Mouse (Mus musculus) myocyte (in vitro differentiated cells): ENCODE results near the gene Tctex1d4. TPM values are rescaled to one million over a fixed set of nuclear protein-coding genes. Genes with fewer than 3 reads are reported as not detected.

Experiments used
- H3K27me3 ChIP-seq: one replicate; pipeline ENCODE4 v1.6.1; 2011; ENCODE audit not compliant: control insufficient read depth, insufficient read depth, insufficient read length
- H3K36me3 ChIP-seq: one replicate; pipeline ENCODE4 v1.6.1; 2011; ENCODE audit not compliant: control insufficient read depth, insufficient read depth
- H3K4me2 ChIP-seq: one replicate; pipeline ENCODE4 v1.6.1; 2011; ENCODE audit warnings: low read depth, control low read depth
- H3K4me3 ChIP-seq: one replicate; pipeline ENCODE4 v1.5.1; 2011; ENCODE audit warnings: mild to moderate bottlenecking, control low read depth, moderate library complexity
- H3K79me2 ChIP-seq: one replicate; pipeline ENCODE4 v1.6.1; 2011; ENCODE audit not compliant: control insufficient read depth, insufficient read depth
- H3ac ChIP-seq: one replicate; pipeline ENCODE4 v1.6.1; 2011; ENCODE audit not compliant: control insufficient read depth, insufficient read length
- CEBPB ChIP-seq: IDR thresholded peaks from 2 replicates; pipeline ENCODE4 v1.6.1; 2011; ENCODE audit warnings: mild to moderate bottlenecking, moderate library complexity; ENCODE audit not compliant: poor library complexity, insufficient read depth, severe bottlenecking
- E2F4 ChIP-seq: IDR thresholded peaks from one replicate; pipeline ENCODE4 v1.6.1; 2011; ENCODE audit warnings: mild to moderate bottlenecking, control low read depth, moderate library complexity; ENCODE audit not compliant: insufficient read depth
- MAX ChIP-seq: IDR thresholded peaks from one replicate; pipeline ENCODE4 v1.6.1; 2011; ENCODE audit warnings: low read depth, mild to moderate bottlenecking, control low read depth
- MYOD1 ChIP-seq, 3 experiments: IDR thresholded peaks; one replicate each; pipeline ENCODE4 v1.6.1; 2011; ENCODE audit warnings: control low read depth in 2 of 3, low read depth in 2 of 3, mild to moderate bottlenecking in 2 of 3, moderate library complexity in 1 of 3; ENCODE audit not compliant: insufficient read length in 2 of 3, control insufficient read depth in 1 of 3
- MYOG ChIP-seq, 3 experiments: IDR thresholded peaks; one replicate each; pipeline ENCODE4 v1.6.1; 2011; ENCODE audit warnings: control low read depth in 2 of 3, low read depth in 2 of 3, mild to moderate bottlenecking in 2 of 3; ENCODE audit not compliant: insufficient read length in 2 of 3, control insufficient read depth in 1 of 3, insufficient read depth in 1 of 3
- POLR2A ChIP-seq: IDR thresholded peaks from one replicate; pipeline ENCODE4 v1.6.1; 2011; ENCODE audit warnings: low read depth, mild to moderate bottlenecking, control low read depth, moderate library complexity; ENCODE audit not compliant: insufficient read length
- POLR2AphosphoS2 ChIP-seq: IDR thresholded peaks from one replicate; pipeline ENCODE4 v1.6.1; 2011; ENCODE audit warnings: low read depth, control low read depth; ENCODE audit not compliant: insufficient read length
- REST ChIP-seq: IDR thresholded peaks from one replicate; pipeline ENCODE4 v1.6.1; 2011; ENCODE audit warnings: mild to moderate bottlenecking, control low read depth, moderate library complexity; ENCODE audit not compliant: insufficient read depth, insufficient read length
- SRF ChIP-seq: IDR thresholded peaks from one replicate; pipeline ENCODE4 v1.6.1; 2011; ENCODE audit warnings: low read depth; ENCODE audit not compliant: control insufficient read depth, insufficient read length
- TCF12 ChIP-seq: IDR thresholded peaks from one replicate; pipeline ENCODE4 v1.6.1; 2011; ENCODE audit warnings: mild to moderate bottlenecking, control low read depth; ENCODE audit not compliant: poor library complexity, insufficient read depth, severe bottlenecking
- TCF3 ChIP-seq: IDR thresholded peaks from one replicate; pipeline ENCODE4 v1.6.1; 2011; ENCODE audit warnings: low read depth, control low read depth; ENCODE audit not compliant: insufficient read length
- USF1 ChIP-seq: IDR thresholded peaks from one replicate; pipeline ENCODE4 v1.6.1; 2011; ENCODE audit warnings: low read depth, mild to moderate bottlenecking, control low read depth, moderate library complexity
- polyA plus RNA-seq: library from polyadenylated mRNA; unstranded; fragments of >200 nt; fragmentation: generic; extraction: Trizol; gene quantifications from one replicate; pipeline ENCODE4 v1.2.1, GENCODE M21; 2012; ENCODE audit warnings: missing spikeins

Gene Tctex1d4
- polyA plus RNA-seq: 0.18 TPM

- H3K4me3 ChIP-seq: peak within 1 kb of the TSS; percentile 20
- H3K4me2 ChIP-seq: peak within 1 kb of the TSS; percentile 92
- no peak within 1 kb of the TSS for H3ac ChIP-seq
Measured at GRCm38 (mm10) chr4:117126675-117127290, at the start of gene Tctex1d4. Tctex1d4 (plus strand) TSS chr4:117126794.

DNA sequence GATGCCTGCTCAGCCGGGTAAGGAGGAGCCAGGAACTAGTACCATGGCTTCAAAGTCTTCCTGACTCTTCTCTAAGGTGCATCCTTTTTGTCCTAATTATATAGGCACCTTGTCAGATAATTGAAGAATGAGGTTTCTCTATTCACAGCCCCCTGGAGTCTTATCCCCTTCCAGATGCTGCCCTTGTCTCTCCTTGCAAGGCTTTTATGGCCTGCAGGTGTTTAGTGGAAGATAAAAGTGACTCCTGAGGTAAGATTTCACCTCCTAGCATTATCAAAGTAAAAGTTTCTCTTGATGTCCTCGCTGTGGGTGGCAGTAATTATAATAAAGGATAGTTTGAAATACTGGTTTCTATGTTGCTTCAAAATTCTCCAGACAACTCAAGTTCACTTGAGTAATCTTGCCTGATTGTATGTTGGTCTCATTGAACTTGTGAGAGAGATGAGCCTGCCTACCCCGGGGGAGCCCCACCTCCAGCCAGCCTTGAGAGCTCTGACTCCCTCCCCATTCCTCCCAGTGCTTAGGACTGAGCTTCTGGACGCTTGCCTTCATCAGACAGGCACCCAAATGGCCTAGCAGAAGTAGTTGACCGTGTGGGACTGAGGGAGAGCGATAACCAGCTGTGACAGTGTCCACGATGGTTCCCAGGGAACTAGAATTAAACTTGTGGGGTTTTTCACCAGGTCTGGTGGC lies 38.5 kb upstream of the Tctex1d4 start:
- TF ChIP-seq TCF12: no peak
- no peak for TF ChIP-seq MAX
- TF ChIP-seq MYOD1 (IDR thresholded peaks at IDR 0.05; ENCODE audit: control insufficient read depth in 1 of 3, insufficient read length in 2 of 3, low read depth in 2 of 3): no peak
- TF ChIP-seq SRF: no peak
- no peak for TF ChIP-seq POLR2A
- no peak for TF ChIP-seq CEBPB
- no peak for TF ChIP-seq MYOG (IDR thresholded peaks at IDR 0.05; ENCODE audit: control insufficient read depth in 1 of 3, insufficient read depth in 1 of 3, insufficient read length in 2 of 3, low read depth in 2 of 3)
- no peak for TF ChIP-seq E2F4
- TF ChIP-seq TCF3: no peak
- no peak for TF ChIP-seq USF1
- TF ChIP-seq POLR2AphosphoS2: no peak
- TF ChIP-seq REST: no peak
- Histone ChIP-seq H3K4me2 (no peak overlapping the region), H3K79me2 (no peaks in the 10 kb centered on the region), H3K27me3 (no peaks in the 10 kb centered on the region), H3K4me3 (no peak overlapping the region), H3ac (no peak overlapping the region), H3K36me3 (peaks cover 19% of the 10 kb centered on the region)

More at GRCm38 (mm10) chr4:117126675-117127290, at the start of gene Tctex1d4:
- TF ChIP-seq TCF12: no peak
- TF ChIP-seq E2F4: no peak
- TF ChIP-seq TCF3: no peak
- no peak for TF ChIP-seq REST
- TF ChIP-seq POLR2A: no peak
- no peak for TF ChIP-seq POLR2AphosphoS2
- no peak for TF ChIP-seq MYOD1 (IDR thresholded peaks at IDR 0.05; ENCODE audit: control insufficient read depth in 1 of 3, insufficient read length in 2 of 3, low read depth in 2 of 3)
- TF ChIP-seq SRF: no peak
- no peak for TF ChIP-seq USF1
- TF ChIP-seq CEBPB: no peak
- no peak for TF ChIP-seq MAX
- no peak for TF ChIP-seq MYOG (IDR thresholded peaks at IDR 0.05; ENCODE audit: control insufficient read depth in 1 of 3, insufficient read depth in 1 of 3, insufficient read length in 2 of 3, low read depth in 2 of 3)
- Histone ChIP-seq H3K79me2 (peaks cover 7% of the 10 kb centered on the region), H3K36me3 (peaks cover 9% of the 10 kb centered on the region), H3K27me3 (no peaks in the 10 kb centered on the region)

- TF ChIP-seq E2F4: no peak
- no peak for TF ChIP-seq MAX
- TF ChIP-seq POLR2AphosphoS2: no peak
- TF ChIP-seq CEBPB: no peak
- no peak for TF ChIP-seq MYOD1 (IDR thresholded peaks at IDR 0.05; ENCODE audit: control insufficient read depth in 1 of 3, insufficient read length in 2 of 3, low read depth in 2 of 3)
- TF ChIP-seq TCF3: no peak
- TF ChIP-seq USF1: no peak
- TF ChIP-seq POLR2A: no peak
- TF ChIP-seq MYOG (IDR thresholded peaks at IDR 0.05; ENCODE audit: control insufficient read depth in 1 of 3, insufficient read depth in 1 of 3, insufficient read length in 2 of 3, low read depth in 2 of 3): no peak
- no peak for TF ChIP-seq REST
- no peak for TF ChIP-seq TCF12
- TF ChIP-seq SRF: no peak
- no peak overlapping the region for H3K4me2 ChIP-seq
- H3ac ChIP-seq: no peak overlapping the region
- H3K4me3 ChIP-seq: no peak overlapping the region
- H3K27me3 ChIP-seq: no peaks in the 10 kb centered on the region
- H3K79me2 ChIP-seq: no peaks in the 10 kb centered on the region
- H3K36me3 ChIP-seq: peaks cover 15% of the 10 kb centered on the region
Measured at GRCm38 (mm10) chr4:117090586-117090985, 36.0 kb upstream of the Tctex1d4 start.

GRCm38 (mm10) chr4:117094626-117095361 lies 31.8 kb upstream of the Tctex1d4 start:
- no peak overlapping the region for H3K4me3 ChIP-seq
- TF ChIP-seq MYOG (IDR thresholded peaks at IDR 0.05; ENCODE audit: control insufficient read depth in 1 of 3, insufficient read depth in 1 of 3, insufficient read length in 2 of 3, low read depth in 2 of 3) (no peak), USF1 (no peak), POLR2AphosphoS2 (no peak), REST (no peak)
- H3K79me2 ChIP-seq: no peaks in the 10 kb centered on the region
- no peaks in the 10 kb centered on the region for H3K36me3 ChIP-seq
- no peak overlapping the region for H3K4me2 ChIP-seq
- H3ac ChIP-seq: no peak overlapping the region
- peaks cover 7% of the 10 kb centered on the region for H3K27me3 ChIP-seq
